Mouse (Mus musculus): ENCODE data around the gene Btbd10. TPM values are rescaled to one million over a fixed set of nuclear protein-coding genes. Genes with fewer than 3 reads are reported as not detected.

The Btbd10 gene
- 23.6 and 25.3 TPM in 2 replicates for polyA plus RNA-seq (2015; fragmentation: Nextera tagmentation; extraction: Ambion mirVana)

GRCm38 (mm10) chr7:113368746-113369619, at the start of gene Btbd10:
Btbd10 (minus strand) TSS chr7:113369392.

DNA sequence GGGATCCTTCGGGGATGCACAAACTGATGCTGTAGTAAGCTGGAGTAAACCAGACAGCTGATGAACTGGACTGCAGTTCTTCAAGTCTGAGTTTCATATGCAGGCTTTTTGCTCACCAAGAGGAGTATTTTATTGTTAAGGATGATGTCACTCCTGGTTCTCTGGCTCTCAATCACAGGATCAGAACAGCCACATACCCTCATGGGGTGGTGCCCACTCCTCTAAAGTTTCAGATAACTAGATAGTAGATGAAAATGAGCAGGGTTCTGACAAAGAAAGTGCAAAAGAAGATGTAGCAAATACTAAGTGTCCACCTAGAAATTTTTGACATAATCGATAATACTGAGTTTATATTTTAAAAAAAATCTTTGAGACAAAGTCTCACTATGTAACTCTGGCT, 19.3 kb upstream of the Btbd10 start, which contains the start of gene Pth:
Pth (minus strand) TSS at position 101 of the 400 bp plus-strand sequence.

Other genes starting within 250 kb of the Btbd10 start
- 8.9 and 10.5 TPM in 2 replicates for gene Arntl, start 161.9 kb downstream of the Btbd10 start, polyA plus RNA-seq (2015; fragmentation: Nextera tagmentation; extraction: Ambion mirVana)
- not detected in 2 replicates for gene Pth, start 19.2 kb upstream of the Btbd10 start, polyA plus RNA-seq (2015; fragmentation: Nextera tagmentation; extraction: Ambion mirVana)
- gene Far1, start 144.4 kb upstream of the Btbd10 start, polyA plus RNA-seq (2015; fragmentation: Nextera tagmentation; extraction: Ambion mirVana) = 72.7 and 99.2 TPM in 2 replicates

Data from urinary bladder, postnatal 0 days (tissue).